Mouse (Mus musculus): ENCODE data around the gene Tlnrd1.
A peak's percentile ranks its signal among the peaks of the same experiment; 100 is the strongest.

Gene Tlnrd1

DNA sequence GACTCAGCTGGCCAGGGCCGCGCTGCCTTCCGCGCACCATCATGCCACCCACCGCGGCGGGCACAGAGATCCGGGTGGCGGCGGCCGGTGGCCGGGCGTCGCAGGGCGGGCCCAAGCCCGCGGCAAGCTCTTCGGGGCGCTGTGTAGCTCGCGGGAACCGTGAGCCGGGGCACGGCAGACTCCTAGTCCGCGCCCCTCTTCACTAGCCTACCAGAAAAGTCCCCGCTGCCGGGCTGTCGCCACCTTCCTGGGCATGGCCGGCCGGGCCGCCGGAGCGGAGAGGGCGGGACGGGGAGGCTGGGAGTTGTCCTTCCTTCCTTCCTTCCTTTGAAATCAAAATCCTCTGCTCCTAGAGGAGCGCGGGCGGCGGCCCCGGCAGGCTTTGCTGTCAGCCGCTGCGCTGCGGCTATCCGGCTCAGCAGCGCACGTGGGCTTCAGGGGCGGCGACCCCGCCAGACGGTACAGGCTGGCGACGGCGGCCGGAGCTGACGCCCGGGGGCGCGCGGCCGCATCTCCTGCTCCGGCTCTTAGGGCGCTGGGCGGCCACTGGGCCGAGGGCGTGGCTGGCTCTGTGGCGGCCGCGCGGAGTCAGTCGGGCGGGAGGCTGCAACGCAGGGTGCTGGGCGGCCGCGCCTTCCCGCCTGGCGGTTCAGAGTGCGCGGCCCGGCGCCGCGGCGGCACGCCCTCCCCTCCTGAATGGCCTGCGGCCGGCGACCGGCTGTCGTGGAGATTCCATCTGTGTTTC, 657 bp downstream of the Tlnrd1 start:
- DNase-seq = peak in 1 of 2 experiments; percentile 66

GRCm38 (mm10) chr7:83882633-83883275, 1.4 kb downstream of the Tlnrd1 start:
- peak; percentile 45 to 46 for DNase-seq

- DNase-seq = peak in 1 of 2 experiments; percentile 21
Observed at GRCm38 (mm10) chr7:83882150-83882632, 1.9 kb downstream of the Tlnrd1 start.

DNA sequence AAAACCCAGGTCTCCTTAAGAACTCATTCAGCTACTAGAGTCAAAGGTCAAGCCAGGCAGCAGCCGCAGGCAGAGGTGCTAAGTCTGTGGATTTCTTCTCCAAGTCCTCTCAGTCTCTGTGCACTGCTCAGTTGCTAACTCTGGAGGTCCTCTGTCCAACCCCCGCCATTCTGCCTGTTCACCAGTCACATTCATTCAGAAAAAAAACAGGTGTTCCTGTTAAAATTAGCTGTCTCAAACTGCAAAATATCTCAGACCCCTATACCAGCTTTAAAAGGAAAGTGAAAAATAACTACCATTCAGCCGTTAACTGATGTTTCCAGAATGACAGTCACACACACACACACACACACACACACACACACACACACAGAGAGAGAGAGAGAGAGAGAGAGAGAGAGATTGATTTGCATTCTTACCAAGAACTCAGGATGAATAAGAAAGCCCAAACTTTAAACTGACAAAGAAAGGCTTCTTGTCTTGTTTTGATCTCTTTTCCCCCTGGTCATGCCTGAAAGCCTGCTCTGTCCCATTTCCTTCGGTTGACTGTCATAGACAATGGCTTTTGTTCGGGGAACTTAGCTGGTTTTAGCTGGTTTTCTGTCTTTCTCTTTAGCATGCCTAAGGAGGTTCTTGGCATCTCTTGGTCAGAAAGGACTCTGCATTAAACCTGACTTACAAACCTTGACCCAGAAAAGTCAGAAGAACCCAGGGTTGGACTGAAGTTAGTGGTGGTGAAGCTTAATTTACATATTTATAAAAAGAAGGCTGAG, 5.2 kb downstream of the Tlnrd1 start:
- DNase-seq = no peak

- no peak for DNase-seq
Observed at GRCm38 (mm10) chr7:83877088-83877487, 7.0 kb downstream of the Tlnrd1 start.

DNA sequence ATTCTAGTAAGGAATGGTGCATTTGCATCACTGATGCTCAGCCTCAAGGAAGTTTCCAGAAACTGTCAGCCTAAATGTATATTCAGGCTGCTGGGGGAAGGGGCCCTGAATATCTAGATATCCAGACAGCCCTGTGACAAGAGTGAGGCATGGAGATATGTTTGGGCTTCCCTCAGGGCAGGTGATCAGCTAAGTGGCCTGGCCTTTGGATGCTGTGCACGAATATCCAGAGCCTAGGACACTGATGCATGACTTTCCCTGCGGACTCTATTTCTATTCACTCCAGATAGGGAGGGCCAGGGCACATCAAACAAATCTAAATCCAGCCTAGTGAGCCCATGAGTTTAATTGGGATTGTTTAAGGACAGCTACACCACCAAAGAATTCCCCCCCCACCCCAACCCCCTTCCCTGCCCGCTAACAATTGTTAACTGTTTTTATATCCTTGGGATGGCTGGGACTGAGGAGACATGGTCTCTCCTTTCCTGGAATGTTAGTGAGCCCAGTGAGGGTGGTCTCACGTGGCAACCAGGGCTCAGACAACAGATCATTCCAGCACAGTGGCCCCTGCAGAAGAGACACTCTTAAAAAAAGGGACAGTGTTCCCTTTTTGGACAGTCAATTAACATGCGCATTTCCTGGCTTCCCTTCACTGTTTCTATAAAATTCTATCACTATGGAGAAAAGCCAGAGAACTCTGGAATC, 14.1 kb downstream of the Tlnrd1 start:
- no peak for DNase-seq

GRCm38 (mm10) chr7:83868200-83868599, 15.9 kb downstream of the Tlnrd1 start:
- DNase-seq = no peak

- DNase-seq = no peak
Observed at GRCm38 (mm10) chr7:83863554-83863953, 20.6 kb downstream of the Tlnrd1 start.

DNA sequence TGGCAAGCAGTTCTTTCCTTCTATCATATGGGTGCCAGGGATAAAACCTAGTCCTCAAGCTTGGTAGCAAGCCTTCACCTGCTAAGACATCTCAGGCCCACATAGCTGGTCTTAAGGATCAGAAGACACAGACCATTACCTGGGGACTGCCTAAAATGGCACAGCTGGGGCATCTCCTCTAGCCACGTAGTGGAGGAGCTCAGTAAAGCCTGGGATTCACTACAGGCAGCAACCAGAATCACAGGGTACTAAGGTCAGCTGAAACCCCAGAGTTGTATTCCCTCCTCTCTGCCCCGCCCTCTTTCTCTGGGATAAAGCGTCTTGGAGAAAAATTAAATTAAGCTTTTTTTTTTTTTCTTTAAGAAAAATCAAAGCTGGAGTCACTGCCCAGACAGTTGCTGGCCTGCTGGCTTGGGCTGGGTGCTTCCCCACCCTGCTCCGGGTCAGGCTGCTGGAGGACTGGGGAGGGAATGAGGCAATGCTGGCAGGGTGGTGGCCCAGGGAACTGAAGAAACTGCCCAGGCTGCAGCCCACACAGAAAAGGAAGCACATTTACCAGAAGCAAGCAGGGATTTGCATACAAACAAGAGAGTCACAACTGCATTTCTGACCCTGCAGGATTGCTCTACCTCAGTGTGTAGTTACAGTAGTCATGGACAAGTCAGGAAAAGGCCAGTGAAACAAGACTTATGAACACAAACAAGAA, 24.6 kb downstream of the Tlnrd1 start:
- no peak for DNase-seq

DNA sequence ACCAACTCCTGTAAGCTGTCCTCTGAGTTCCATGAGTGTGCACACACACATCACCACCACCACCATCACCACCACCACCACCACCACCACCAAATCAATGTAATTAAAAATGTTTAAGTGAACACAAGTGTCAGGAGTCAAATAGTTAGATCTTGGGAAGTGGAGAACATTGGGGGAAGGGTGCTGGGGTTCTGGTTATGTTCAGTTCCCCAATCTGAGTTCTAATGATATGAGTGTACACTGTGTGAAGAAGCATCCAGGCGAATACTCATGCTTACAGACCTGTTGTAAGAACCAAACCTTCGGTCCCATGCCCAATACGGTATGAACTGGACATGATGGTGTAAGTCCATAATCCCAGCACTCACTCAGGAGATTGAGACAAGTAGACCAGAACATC, 26.2 kb downstream of the Tlnrd1 start:
- no peak for DNase-seq

DNA sequence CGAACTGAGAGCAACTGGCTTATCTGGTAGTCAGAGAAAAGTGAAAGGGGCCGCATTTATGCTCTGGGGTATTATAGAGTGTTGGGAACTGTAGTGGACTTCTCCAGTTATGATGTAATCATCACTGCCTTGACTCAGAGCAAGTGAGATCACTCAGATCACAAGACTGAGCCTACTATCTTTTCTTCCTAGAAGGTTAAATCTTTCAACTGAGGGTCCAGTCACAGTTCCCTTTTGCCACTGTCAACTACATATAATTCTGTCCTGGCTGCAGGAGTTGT, 27.0 kb downstream of the Tlnrd1 start:
- DNase-seq = no peak

DNA sequence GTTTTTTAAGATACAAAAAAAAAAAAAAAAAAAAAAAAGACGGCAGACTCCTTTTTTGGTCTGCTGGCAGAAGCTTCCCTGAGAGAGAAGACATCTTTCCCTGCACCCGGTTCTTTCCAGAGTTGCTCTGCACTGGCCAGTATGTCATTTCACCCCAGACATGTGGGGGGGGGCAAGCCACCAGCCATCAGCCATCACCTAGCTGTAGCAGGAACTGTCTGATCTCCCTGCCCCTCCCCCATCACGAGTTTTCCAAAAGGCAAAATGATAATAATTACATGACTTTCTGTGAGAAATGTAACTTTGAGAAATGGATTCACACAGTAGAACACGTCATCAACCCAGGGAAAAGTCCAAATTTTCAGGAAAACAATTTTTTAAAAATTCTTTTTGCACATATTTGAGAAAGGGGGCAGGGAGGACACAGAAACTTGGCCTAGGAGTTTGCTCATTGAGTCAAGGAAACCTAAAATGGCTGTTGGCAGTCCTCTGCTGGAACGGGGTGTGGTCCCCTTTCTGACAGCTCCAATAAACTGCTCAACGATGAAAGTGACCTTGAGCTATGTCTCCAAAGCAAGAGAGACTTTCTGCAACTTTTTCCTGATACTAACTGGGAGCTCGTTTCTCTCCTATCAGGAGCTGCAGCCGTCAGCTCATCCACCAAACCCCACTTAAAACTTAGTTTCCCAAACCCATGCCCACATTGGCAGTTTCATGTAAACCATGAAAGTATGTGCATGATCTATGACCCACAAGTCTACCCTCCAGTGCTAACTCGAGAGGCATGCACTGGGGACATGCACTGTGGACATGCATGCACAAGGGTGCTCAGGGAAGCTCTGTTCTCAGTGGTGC, 27.5 kb downstream of the Tlnrd1 start:
- no peak for DNase-seq

- DNase-seq = no peak
Observed at GRCm38 (mm10) chr7:83855203-83855602, 28.9 kb downstream of the Tlnrd1 start.

- no peak for DNase-seq
Observed at GRCm38 (mm10) chr7:83852381-83853380, 31.4 kb downstream of the Tlnrd1 start.

DNA sequence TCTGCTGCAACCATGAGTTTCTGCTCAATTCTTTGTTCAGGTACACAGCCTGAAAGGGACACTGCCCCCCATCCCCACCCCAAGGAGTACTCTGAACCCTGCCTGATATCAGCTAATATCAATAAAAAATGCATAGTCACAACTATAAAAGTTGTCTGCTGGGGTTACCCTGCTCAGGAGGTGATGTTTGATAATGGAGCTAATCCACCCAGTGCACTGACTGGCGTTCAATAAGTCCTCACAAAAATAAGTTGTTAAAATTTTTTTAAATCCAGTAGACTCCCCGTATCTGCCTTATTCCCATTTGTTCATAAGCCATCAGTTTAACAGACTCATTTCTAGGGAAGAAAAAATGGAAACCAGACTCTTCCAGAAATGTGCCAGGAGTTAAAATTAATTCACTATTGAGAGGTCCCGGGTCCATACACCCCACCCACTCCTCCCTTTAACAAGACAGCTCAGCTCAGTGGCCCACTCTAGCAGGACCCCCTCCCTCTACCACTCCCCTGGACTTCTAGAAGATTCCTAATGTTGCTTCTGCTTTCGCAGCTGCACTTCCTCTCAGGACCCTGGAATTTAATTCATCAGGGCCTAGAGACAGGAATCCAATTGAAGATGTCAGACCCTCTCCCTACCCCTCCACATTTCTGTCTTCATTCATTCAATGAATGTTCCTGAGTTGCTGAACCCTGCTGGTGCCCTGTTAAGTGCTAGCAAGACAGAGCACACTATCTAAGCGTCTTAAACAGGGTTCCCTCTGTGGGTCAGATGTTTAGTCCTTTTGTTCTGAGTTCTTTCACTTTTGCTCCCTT, 32.3 kb downstream of the Tlnrd1 start:
- DNase-seq = no peak

DNA sequence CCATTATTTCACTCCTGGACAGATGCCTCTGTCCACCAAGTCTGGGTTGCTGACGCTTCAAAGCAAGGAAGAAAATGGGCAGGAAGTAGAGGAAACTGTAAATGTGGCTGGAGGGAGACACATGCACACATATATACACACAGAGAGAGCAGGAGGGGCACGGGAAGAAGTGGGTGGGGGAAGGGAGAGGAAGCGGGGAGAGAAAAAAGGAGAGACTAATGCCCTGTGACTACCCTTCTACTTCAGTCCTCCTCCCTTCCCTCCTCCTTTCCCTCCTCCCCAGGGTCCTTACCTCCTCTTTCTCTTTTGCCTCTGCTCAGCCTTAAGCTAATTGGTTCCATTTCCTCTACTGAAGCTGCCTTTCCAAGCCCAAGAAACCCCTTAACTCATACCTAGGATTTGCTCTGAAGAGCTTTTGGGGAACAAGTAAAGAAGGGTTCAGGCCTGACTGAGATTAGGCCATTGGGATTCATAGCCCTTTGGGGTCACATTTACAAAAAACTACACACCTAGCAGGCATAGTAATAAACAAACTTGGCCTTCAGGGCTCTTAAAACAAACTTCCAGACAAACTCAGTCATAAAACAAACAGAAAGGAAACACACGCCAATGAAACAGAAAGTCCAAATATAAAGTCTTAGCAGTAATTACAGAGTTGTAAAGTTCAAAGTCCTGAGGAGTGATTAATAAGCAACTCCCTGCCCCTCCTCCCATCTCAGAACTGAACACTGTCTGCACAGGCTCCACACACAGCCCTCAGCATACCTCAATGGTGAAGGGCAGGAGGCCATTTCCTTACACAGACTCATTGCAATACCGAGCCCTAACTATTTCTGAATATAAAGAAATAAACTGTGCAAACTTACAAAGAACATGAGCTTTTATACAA, 36.7 kb downstream of the Tlnrd1 start:
- no peak for DNase-seq

DNA sequence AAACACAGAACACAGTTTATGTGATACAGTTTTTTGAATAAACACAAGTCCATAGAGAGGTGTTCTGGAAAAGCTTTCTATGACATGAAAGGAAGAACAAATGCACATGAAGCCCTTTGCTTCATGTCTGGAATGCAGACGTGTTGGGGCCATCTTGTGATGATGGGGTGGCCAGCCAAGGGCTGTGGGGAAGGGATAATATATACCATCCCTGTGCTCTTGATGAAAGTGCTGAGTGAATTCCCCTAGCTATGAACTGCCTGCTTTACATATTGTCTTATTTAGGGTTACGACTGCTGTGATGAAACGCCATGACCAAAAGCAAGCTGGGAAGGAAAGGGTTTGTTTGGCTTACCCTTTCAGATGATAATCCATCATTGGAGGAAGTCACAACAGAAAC, 39.3 kb downstream of the Tlnrd1 start:
- DNase-seq = no peak

All from cerebellum, postnatal 36 days (tissue).